Mouse (Mus musculus): ENCODE results near the gene Lefty2. TPM values are rescaled to one million over a fixed set of nuclear protein-coding genes. Genes with fewer than 3 reads are reported as not detected.
"Not testable (repeated sequence)": the region's sequence is repeated elsewhere in the genome, so short reads cannot be mapped to it uniquely, and the experiment has no call there.

The Lefty2 gene
- polyA plus RNA-seq, 1 experiment from 2014 or later: 0.13 TPM

GRCm38 (mm10) chr1:180875126-180875525 is 17.8 kb upstream of the Lefty2 start:
- DNase-seq (ENCODE audit: low spot score): no peak
- no peaks in the 10 kb centered on the region for H3K27me3 ChIP-seq (ENCODE audit: insufficient read depth, poor library complexity, severe bottlenecking)
- H3K36me3 ChIP-seq: no peaks in the 10 kb centered on the region
- H3K4me3 ChIP-seq: no peak overlapping the region
- no peak overlapping the region for H3K27ac ChIP-seq
- 87% methylated on average over 9 of the region's 9 CpGs for WGBS
- H3K4me1 ChIP-seq (replicated peaks): no peaks in the 10 kb centered on the region
- no peaks in the 10 kb centered on the region for H3K9me3 ChIP-seq

- H3K27me3 ChIP-seq (ENCODE audit: insufficient read depth, poor library complexity, severe bottlenecking): no peaks in the 10 kb centered on the region
- no peaks in the 10 kb centered on the region for H3K36me3 ChIP-seq
- H3K4me3 ChIP-seq: no peak overlapping the region
- H3K4me1 ChIP-seq (replicated peaks): no peaks in the 10 kb centered on the region
- no peak overlapping the region for H3K27ac ChIP-seq
- H3K9me3 ChIP-seq: no peaks in the 10 kb centered on the region
- WGBS: 74% methylated on average over 4 of the region's 4 CpGs
- no peak for DNase-seq (ENCODE audit: low spot score)
Observed at GRCm38 (mm10) chr1:180877466-180877865, 15.4 kb upstream of the Lefty2 start.

- Histone ChIP-seq H3K27me3 (ENCODE audit: insufficient read depth, poor library complexity, severe bottlenecking) (no peaks in the 10 kb centered on the region), H3K27ac (no peak overlapping the region), H3K4me3 (no peak overlapping the region), H3K36me3 (no peaks in the 10 kb centered on the region), H3K9me3 (no peaks in the 10 kb centered on the region), H3K4me1 (replicated peaks) (no peaks in the 10 kb centered on the region)
- no peak for DNase-seq (ENCODE audit: low spot score)
- 82% methylated on average over 3 of the region's 3 CpGs for WGBS
Observed at GRCm38 (mm10) chr1:180881768-180882167, 11.1 kb upstream of the Lefty2 start.

- no peak for DNase-seq (ENCODE audit: low spot score)
- H3K27ac ChIP-seq: no peak overlapping the region
Observed at GRCm38 (mm10) chr1:180883731-180884130, 9.2 kb upstream of the Lefty2 start.

GRCm38 (mm10) chr1:180884484-180884883 is 8.4 kb upstream of the Lefty2 start:
- DNase-seq (ENCODE audit: low spot score): no peak
- Histone ChIP-seq H3K4me3 (no peak overlapping the region), H3K4me1 (replicated peaks) (peaks cover 13% of the 10 kb centered on the region), H3K9me3 (no peaks in the 10 kb centered on the region), H3K36me3 (no peaks in the 10 kb centered on the region), H3K27me3 (ENCODE audit: insufficient read depth, poor library complexity, severe bottlenecking) (peaks cover 20% of the 10 kb centered on the region), H3K27ac (no peak overlapping the region)
- WGBS: 83% methylated on average over 9 of the region's 9 CpGs

More at GRCm38 (mm10) chr1:180883731-180884130, 9.2 kb upstream of the Lefty2 start:
- no peaks in the 10 kb centered on the region for H3K36me3 ChIP-seq
- H3K4me3 ChIP-seq: no peak overlapping the region
- 38% methylated on average over 7 of the region's 7 CpGs for whole genome bisulfite sequencing
- H3K27me3 ChIP-seq (ENCODE audit: insufficient read depth, poor library complexity, severe bottlenecking): peaks cover 14% of the 10 kb centered on the region
- H3K4me1 ChIP-seq (replicated peaks): peaks cover 8% of the 10 kb centered on the region
- no peaks in the 10 kb centered on the region for H3K9me3 ChIP-seq

GRCm38 (mm10) chr1:180888556-180889042 is 4.3 kb upstream of the Lefty2 start:
- peaks cover 22% of the 10 kb centered on the region for H3K4me1 ChIP-seq (replicated peaks)
- no peaks in the 10 kb centered on the region for H3K36me3 ChIP-seq
- no peak for DNase-seq (ENCODE audit: low spot score)
- no peak overlapping the region for H3K4me3 ChIP-seq
- H3K27me3 ChIP-seq (ENCODE audit: insufficient read depth, poor library complexity, severe bottlenecking): peaks cover 43% of the 10 kb centered on the region
- 8% methylated on average over 13 of the region's 13 CpGs for WGBS
- no peaks in the 10 kb centered on the region for H3K9me3 ChIP-seq
- peak overlapping the region; percentile 24 for H3K27ac ChIP-seq

GRCm38 (mm10) chr1:180889172-180889571 is 3.7 kb upstream of the Lefty2 start:
- 29% methylated on average over 7 of the region's 7 CpGs for WGBS
- peaks cover 49% of the 10 kb centered on the region for H3K27me3 ChIP-seq (ENCODE audit: insufficient read depth, poor library complexity, severe bottlenecking)
- H3K4me3 ChIP-seq: no peak overlapping the region
- no peaks in the 10 kb centered on the region for H3K36me3 ChIP-seq
- H3K9me3 ChIP-seq: no peaks in the 10 kb centered on the region
- no peak for DNase-seq (ENCODE audit: low spot score)
- H3K4me1 ChIP-seq (replicated peaks): peaks cover 23% of the 10 kb centered on the region
- no peak overlapping the region for H3K27ac ChIP-seq

GRCm38 (mm10) chr1:180889841-180890240 is 3.1 kb upstream of the Lefty2 start:
- Histone ChIP-seq H3K36me3 (no peaks in the 10 kb centered on the region), H3K4me3 (no peak overlapping the region), H3K27ac (no peak overlapping the region), H3K27me3 (ENCODE audit: insufficient read depth, poor library complexity, severe bottlenecking) (peaks cover 56% of the 10 kb centered on the region), H3K9me3 (no peaks in the 10 kb centered on the region), H3K4me1 (replicated peaks) (peaks cover 28% of the 10 kb centered on the region)
- no peak for DNase-seq (ENCODE audit: low spot score)
- WGBS: 40% methylated on average over 6 of the region's 6 CpGs

- not testable (repeated sequence) for DNase-seq (ENCODE audit: low spot score)
- H3K27me3 ChIP-seq (ENCODE audit: insufficient read depth, poor library complexity, severe bottlenecking): peaks cover 54% of the 10 kb centered on the region
Observed at GRCm38 (mm10) chr1:180894088-180894987, 1.4 kb downstream of the Lefty2 start.

GRCm38 (mm10) chr1:180901107-180901506 is 8.2 kb downstream of the Lefty2 start:
- Histone ChIP-seq H3K4me3 (no peak overlapping the region), H3K27ac (no peak overlapping the region), H3K36me3 (peaks cover 7% of the 10 kb centered on the region), H3K4me1 (replicated peaks) (peaks cover 27% of the 10 kb centered on the region), H3K27me3 (ENCODE audit: insufficient read depth, poor library complexity, severe bottlenecking) (0 out of 2 replicates have a peak, but pooled peaks cover 8% of the 10 kb centered on the region), H3K9me3 (no peaks in the 10 kb centered on the region)
- no peak for DNase-seq (ENCODE audit: low spot score)
- WGBS: under 1% methylated on average over 4 of the region's 4 CpGs

More at GRCm38 (mm10) chr1:180894088-180894987, 1.4 kb downstream of the Lefty2 start:
- H3K27ac ChIP-seq, H3K9me3 ChIP-seq, H3K36me3 ChIP-seq: not testable (repeated sequence)
- WGBS: 6% methylated on average over 49 of the region's 51 CpGs
- Histone ChIP-seq H3K4me3 (peak overlapping the region; percentile 39), H3K4me1 (replicated peaks) (peaks cover 15% of the 10 kb centered on the region; the same call in 1 of the 2 replicates)

- Histone ChIP-seq H3K4me1 (replicated peaks) (peaks cover 30% of the 10 kb centered on the region), H3K9me3 (no peaks in the 10 kb centered on the region), H3K36me3 (peaks cover 25% of the 10 kb centered on the region), H3K27me3 (ENCODE audit: insufficient read depth, poor library complexity, severe bottlenecking) (0 out of 2 replicates have a peak, but pooled peaks cover under 1% of the 10 kb centered on the region), H3K4me3 (no peak overlapping the region), H3K27ac (no peak overlapping the region)
- DNase-seq (ENCODE audit: low spot score): no peak
- 28% methylated on average over 5 of the region's 5 CpGs for WGBS
Observed at GRCm38 (mm10) chr1:180902915-180903314, 10.0 kb downstream of the Lefty2 start.

- peak overlapping the region; percentile 94 for H3K4me3 ChIP-seq
- peak overlapping the region; percentile 94 for H3K27ac ChIP-seq
- H3K4me1 ChIP-seq (replicated peaks): peaks cover 30% of the 10 kb centered on the region
- 42% methylated on average over 10 of the region's 10 CpGs for WGBS
- peaks cover 32% of the 10 kb centered on the region for H3K36me3 ChIP-seq
- H3K9me3 ChIP-seq: no peaks in the 10 kb centered on the region
- DNase-seq (ENCODE audit: low spot score): no peak
- no peaks in the 10 kb centered on the region for H3K27me3 ChIP-seq (ENCODE audit: insufficient read depth, poor library complexity, severe bottlenecking)
Observed at GRCm38 (mm10) chr1:180903666-180904038, 10.7 kb downstream of the Lefty2 start.

All from hindbrain, embryonic 10.5 days (tissue).